Comparison of ENCODE assay signal across 8 mouse cellular contexts in genomic region chr10:68090197-68090535, GRCm38 (mm10).
DNase-seq lines count a peak whose midpoint lies in the region.

No protein-coding gene starts in this region.

- intact Hi-C loops in heart, postnatal 14 days (cut with DNase I) = loop anchor here (2.0 to 5.0 kb wide), 3 partner anchors 37 to 187 kb away; partner anchors contain the start of gene Arid5b
- intact Hi-C loops in left cerebral cortex, postnatal 14 days (cut with DNase I) = no loop called here

- peak; percentile 40 for DNase-seq in layer of hippocampus, adult 11-12 months (ENCODE audit: low spot score)
- DNase-seq in layer of hippocampus, postnatal 14 days (ENCODE audit: low spot score in 2 of 2) = no peak
- DNase-seq in cerebellum, adult 9-10 months = peak; percentile 81
- DNase-seq in heart, postnatal 14 days = peak; percentile 90 to 93
- DNase-seq in lung, postnatal 10 days = peak; percentile 91
- DNase-seq in left cerebral cortex, postnatal 14 days (ENCODE audit: low spot score in 2 of 2) = no peak
- DNase-seq in c-Kit-positive CD71-positive TER-119-positive erythroid progenitor cells, embryonic 14.5 days (ENCODE audit: low spot score) = no peak
- DNase-seq in embryo, embryonic 10.5 days (ENCODE audit: low spot score) = no peak

Comparison
In these comparisons a context has a peak if more than half of its experiments do, and no peak if none do; other contexts are left out.
1. DNase-seq: peak in layer of hippocampus, adult 11-12 months (single experiment), cerebellum, adult 9-10 months (single experiment), heart, postnatal 14 days (2 of 2) and lung, postnatal 10 days (single experiment); none in layer of hippocampus, postnatal 14 days (0 of 2), left cerebral cortex, postnatal 14 days (0 of 2), c-Kit-positive CD71-positive TER-119-positive erythroid progenitor cells, embryonic 14.5 days (single experiment) and embryo, embryonic 10.5 days (single experiment).